Comparison of ENCODE assay signal across 7 mouse cellular contexts in the genomic region with DNA sequence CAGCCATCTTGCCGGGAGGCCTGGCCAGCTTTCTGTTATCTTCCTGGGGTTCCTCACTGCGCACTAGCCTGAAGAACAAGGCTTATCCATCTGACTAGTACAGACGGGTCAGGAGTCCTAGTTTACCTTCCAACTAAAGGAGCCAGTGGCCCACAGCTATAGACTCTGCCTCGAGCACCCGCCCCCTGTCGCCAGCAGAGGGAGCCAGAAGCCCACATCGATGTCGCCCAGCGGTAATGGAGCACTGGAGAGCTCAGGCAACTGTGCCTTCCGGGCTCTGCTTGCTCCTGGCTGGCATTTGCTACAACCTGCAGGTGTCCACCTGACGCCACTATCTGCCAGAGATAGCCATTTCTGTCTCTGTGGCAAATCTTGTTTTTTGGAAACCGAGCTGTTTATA. TPM values are rescaled to one million over a fixed set of nuclear protein-coding genes. Genes with fewer than 3 reads are reported as not detected.
DNase-seq lines count a peak whose midpoint lies in the region; ATAC-seq and TF ChIP-seq lines count a peak whose summit lies in the region.

No protein-coding gene starts in this region.

- ATAC-seq in limb, embryonic 13.5 days (ENCODE audit: low FRiP score, low read depth) = peak; percentile 72
- ATAC-seq in midbrain, embryonic 16.5 days = peak; percentile 90

- H3K27ac ChIP-seq in limb, embryonic 13.5 days = no peak overlapping the region
- no peak overlapping the region for H3K27ac ChIP-seq in midbrain, embryonic 16.5 days (ENCODE audit: low read length)
- no peak overlapping the region for H3K27ac ChIP-seq in spleen, adult 2 months (ENCODE audit: insufficient read depth, low read length)

- intact Hi-C loops in gastrocnemius, postnatal 36 days (cut with DNase I) = loop anchor here (1.0 to 5.0 kb wide), 3 partner anchors 63 to 150 kb away; no protein-coding TSS in a partner anchor

- peak; percentile 82 for DNase-seq in adrenal gland, adult 2 months
- DNase-seq in embryo, embryonic 10.5 days (ENCODE audit: low spot score) = peak; percentile 89
- DNase-seq in gastrocnemius, postnatal 36 days = peak; percentile 62 to 69
- peak; percentile 55 for DNase-seq in kidney, adult 11 months
- peak in 1 of 2 experiments; percentile 71 for DNase-seq in spleen, adult 2 months (ENCODE audit: low read depth in 1 of 2, low spot score in 2 of 2)

- WGBS in limb, embryonic 13.5 days = 11% methylated on average over 12 of the region's 12 CpGs
- 14% methylated on average over 12 of the region's 12 CpGs for WGBS in midbrain, embryonic 16.5 days
- WGBS in spleen, adult 2 months = 24% methylated on average over 12 of the region's 12 CpGs

- H3K4me2 ChIP-seq in limb, embryonic 13.5 days (replicated peaks) = no peak overlapping the region
- no peak overlapping the region for H3K4me2 ChIP-seq in midbrain, embryonic 16.5 days (ENCODE audit: low read length)

- H3K36me3 ChIP-seq in limb, embryonic 13.5 days = peaks cover 58% of the 10 kb centered on the region
- H3K36me3 ChIP-seq in midbrain, embryonic 16.5 days (ENCODE audit: control insufficient read depth, insufficient read depth, low read length) = peaks cover 25% of the 10 kb centered on the region
- H3K36me3 ChIP-seq in spleen, adult 2 months (ENCODE audit: control insufficient read depth, insufficient read depth, low read length) = peaks cover 40% of the 10 kb centered on the region

- no peak overlapping the region for H3K9ac ChIP-seq in limb, embryonic 13.5 days
- H3K9ac ChIP-seq in midbrain, embryonic 16.5 days (ENCODE audit: low read depth, low read length) = no peak overlapping the region

- H3K4me3 ChIP-seq in limb, embryonic 13.5 days = no peak overlapping the region
- H3K4me3 ChIP-seq in midbrain, embryonic 16.5 days (ENCODE audit: low read depth, low read length) = no peak overlapping the region
- H3K4me3 ChIP-seq in spleen, adult 2 months (ENCODE audit: extremely low read depth, insufficient read depth, insufficient read length) = no peak overlapping the region

- H3K4me1 ChIP-seq in limb, embryonic 13.5 days = no peaks in the 10 kb centered on the region
- no peaks in the 10 kb centered on the region for H3K4me1 ChIP-seq in midbrain, embryonic 16.5 days (ENCODE audit: control insufficient read depth, insufficient read depth, low read length)
- H3K4me1 ChIP-seq in spleen, adult 2 months (ENCODE audit: control insufficient read depth, insufficient read depth, insufficient read length) = no peaks in the 10 kb centered on the region

- peak; percentile 98 for TF ChIP-seq CTCF in spleen, adult 2 months (IDR thresholded peaks at IDR 0.05; ENCODE audit: extremely low read depth, insufficient read depth, insufficient read length, insufficient replicate concordance)

- TF ChIP-seq POLR2A in spleen, adult 2 months (IDR thresholded peaks at IDR 0.05; ENCODE audit: low read depth, low read length) = no peak

- H3K27me3 ChIP-seq in limb, embryonic 13.5 days = peaks cover 6% of the 10 kb centered on the region
- no peaks in the 10 kb centered on the region for H3K27me3 ChIP-seq in midbrain, embryonic 16.5 days (ENCODE audit: control insufficient read depth, insufficient read depth, low read depth, low read length)
- H3K27me3 ChIP-seq in spleen, adult 2 months (ENCODE audit: control insufficient read depth, insufficient read depth, low read length) = no peaks in the 10 kb centered on the region

- H3K9me3 ChIP-seq in limb, embryonic 13.5 days = no peaks in the 10 kb centered on the region
- H3K9me3 ChIP-seq in midbrain, embryonic 16.5 days (replicated peaks; ENCODE audit: control insufficient read depth, low read length, poor library complexity, severe bottlenecking) = no peaks in the 10 kb centered on the region

RNA-seq across cellular contexts. Expression of a gene that starts 14.7 kb away (rescaled TPM):
- 10 to 100 TPM; 20.0 to 29.2 TPM for total RNA-seq in adrenal gland, adult 2 months (2021)
- 12.0 and 16.2 TPM in 2 replicates for polyA plus RNA-seq in adrenal gland, adult 2 months (2012; rRNA removed)
- total RNA-seq in gastrocnemius, postnatal 36 days (2021) = 10 to 100 TPM; 10.6 to 12.9 TPM
- 25.7 and 26.2 TPM in 2 replicates for polyA plus RNA-seq in limb, embryonic 13.5 days (2015; fragmentation: Nextera tagmentation; extraction: Ambion mirVana)
- 23.2 and 23.9 TPM in 2 replicates for polyA plus RNA-seq in midbrain, embryonic 16.5 days (2015; fragmentation: Nextera tagmentation; extraction: Ambion mirVana)
- polyA plus RNA-seq in spleen, adult 2 months (2012; rRNA removed) = 12.3 and 12.5 TPM in 2 replicates

RNA-seq across cellular contexts. Expression of a gene that starts 15.0 kb away (rescaled TPM):
- total RNA-seq in adrenal gland, adult 2 months (2021) = 10 to 100 TPM; 23.7 to 27.9 TPM
- polyA plus RNA-seq in adrenal gland, adult 2 months (2012; rRNA removed) = 26.5 and 34.7 TPM in 2 replicates
- total RNA-seq in gastrocnemius, postnatal 36 days (2021) = 1 to 10 TPM; 4.5 to 6.0 TPM
- polyA plus RNA-seq in limb, embryonic 13.5 days (2015; fragmentation: Nextera tagmentation; extraction: Ambion mirVana) = 10.9 and 11.4 TPM in 2 replicates
- 12.5 and 14.9 TPM in 2 replicates for polyA plus RNA-seq in midbrain, embryonic 16.5 days (2015; fragmentation: Nextera tagmentation; extraction: Ambion mirVana)
- polyA plus RNA-seq in spleen, adult 2 months (2012; rRNA removed) = 16.3 and 16.5 TPM in 2 replicates

RNA-seq across cellular contexts. Expression of a gene that starts 39.2 kb away (rescaled TPM):
- 10 to 100 TPM; 15.6 to 26.2 TPM for total RNA-seq in adrenal gland, adult 2 months (2021)
- 14.8 and 15.0 TPM in 2 replicates for polyA plus RNA-seq in adrenal gland, adult 2 months (2012; rRNA removed)
- total RNA-seq in gastrocnemius, postnatal 36 days (2021) = 1 to 10 TPM; 2.3 to 3.1 TPM
- 20.6 and 23.4 TPM in 2 replicates for polyA plus RNA-seq in limb, embryonic 13.5 days (2015; fragmentation: Nextera tagmentation; extraction: Ambion mirVana)
- polyA plus RNA-seq in midbrain, embryonic 16.5 days (2015; fragmentation: Nextera tagmentation; extraction: Ambion mirVana) = 47.5 and 57.5 TPM in 2 replicates
- polyA plus RNA-seq in spleen, adult 2 months (2012; rRNA removed) = 51.5 and 63.7 TPM in 2 replicates
